Mouse (Mus musculus) bone marrow macrophage, adult 2 months (primary cell): ENCODE data around the gene Gm438.

Source experiments
- CTCF ChIP-seq: IDR thresholded peaks from 2 replicates; pipeline ENCODE4 v1.5.1; 2012; ENCODE audit warnings: low read depth, mild to moderate bottlenecking, low read length, moderate library complexity
- POLR2A ChIP-seq: IDR thresholded peaks from 2 replicates; pipeline ENCODE4 v1.6.1; 2012; ENCODE audit warnings: mild to moderate bottlenecking, low read depth, low read length, borderline replicate concordance

GRCm38 (mm10) chr4:144765722-144766121 is 20.7 kb downstream of the Gm438 start:
- TF ChIP-seq CTCF (no peak), POLR2A (no peak)
